Mouse (Mus musculus) kidney, adult 18-20 months (tissue): ENCODE data around the gene Dus3l.

ENCODE experiments used
- DNase-seq: peaks from one replicate; pipeline ENCODE4 v3.0.0; 2021

Gene Dus3l

DNA sequence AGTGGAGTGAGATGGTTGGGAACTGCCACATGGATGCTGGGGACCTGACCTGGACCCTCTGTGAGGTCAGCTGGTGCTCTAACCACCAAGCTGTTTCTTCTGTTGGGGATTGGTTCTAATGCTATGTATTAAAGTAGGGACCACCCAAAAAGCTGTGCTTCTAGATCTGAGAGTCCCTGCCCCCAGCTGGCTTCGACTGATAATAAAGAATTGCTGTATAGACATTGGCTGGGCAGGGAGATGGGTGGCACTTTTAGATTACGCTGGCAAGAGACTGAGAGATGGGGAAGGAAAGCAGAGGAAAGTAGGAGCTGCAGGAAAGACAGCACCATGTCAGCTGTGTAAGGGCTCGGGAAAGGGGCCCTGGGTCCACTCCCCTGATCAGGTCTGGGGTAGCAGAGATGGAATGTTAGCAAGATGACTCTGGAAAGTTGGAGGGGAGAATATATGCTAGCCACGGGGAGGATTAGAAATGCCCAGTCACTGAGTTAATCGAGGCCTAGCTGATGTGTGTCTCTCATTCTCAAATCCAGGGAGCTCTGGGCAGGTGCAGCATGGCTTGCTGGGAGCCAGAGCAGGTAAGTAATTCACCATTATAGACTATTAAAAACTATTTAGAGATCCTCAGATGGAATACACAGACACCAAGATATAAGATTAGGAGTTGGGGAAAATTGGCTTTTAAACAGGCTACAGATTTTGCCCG lies 29.2 kb downstream of the Dus3l start:
- DNase-seq = no peak

DNA sequence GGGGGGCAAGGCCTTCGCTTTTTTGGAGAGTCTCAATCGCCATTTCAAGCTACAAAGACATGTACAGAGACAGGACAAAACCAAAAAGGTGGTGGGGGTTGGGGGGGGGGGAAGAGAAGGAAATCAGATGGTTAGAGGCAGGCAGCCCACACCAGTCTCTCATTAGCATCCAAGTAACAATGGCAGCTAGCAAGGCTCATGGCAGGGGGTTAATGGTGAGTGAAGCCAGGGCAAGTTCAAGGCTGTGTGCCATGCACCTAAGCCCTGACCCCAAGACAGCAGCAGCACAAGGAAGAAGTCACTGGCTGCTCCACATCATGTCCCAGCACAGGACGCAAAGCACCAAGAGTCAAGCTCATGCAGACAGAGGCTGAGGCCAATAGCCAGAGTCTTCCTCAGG lies 34.7 kb downstream of the Dus3l start:
- no peak for DNase-seq

DNA sequence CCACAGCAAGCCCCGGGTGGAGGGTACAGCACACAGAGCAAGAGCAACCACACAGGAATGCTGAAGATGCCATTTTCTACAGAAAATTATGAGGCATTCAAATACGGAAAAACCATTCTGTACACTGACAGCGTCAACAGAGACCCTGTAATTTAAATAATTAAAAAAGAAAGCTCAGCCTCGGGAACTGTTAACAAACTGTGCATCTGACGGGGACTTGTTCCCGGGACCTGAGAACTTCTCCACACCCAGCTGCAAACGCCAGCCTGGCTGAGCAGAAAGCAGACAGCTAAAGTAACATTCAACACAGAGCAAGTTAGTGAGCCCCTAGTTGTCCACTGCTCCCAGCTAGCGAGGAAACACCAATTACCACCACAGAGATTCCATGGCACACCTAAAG lies 37.5 kb downstream of the Dus3l start:
- DNase-seq = no peak

DNA sequence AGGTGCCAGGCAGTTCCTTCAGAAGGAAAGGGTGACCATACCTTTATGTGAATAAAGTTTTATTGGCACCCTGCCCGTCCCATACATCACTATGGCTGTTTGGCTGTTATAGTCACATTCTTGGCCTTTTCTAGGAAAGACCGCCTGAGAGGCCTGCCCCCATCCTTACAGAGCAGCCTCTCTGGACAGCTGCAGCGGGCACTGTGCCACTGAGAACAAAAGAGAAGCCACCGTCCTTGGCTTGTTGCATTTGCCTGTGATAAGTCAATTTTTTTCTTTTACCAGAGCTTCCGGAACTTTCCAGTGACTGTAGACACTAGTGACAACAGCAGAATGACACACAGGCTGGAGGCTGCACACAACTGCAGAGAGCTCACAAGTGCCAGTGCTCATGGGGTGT lies 40.4 kb downstream of the Dus3l start:
- DNase-seq = no peak

DNA sequence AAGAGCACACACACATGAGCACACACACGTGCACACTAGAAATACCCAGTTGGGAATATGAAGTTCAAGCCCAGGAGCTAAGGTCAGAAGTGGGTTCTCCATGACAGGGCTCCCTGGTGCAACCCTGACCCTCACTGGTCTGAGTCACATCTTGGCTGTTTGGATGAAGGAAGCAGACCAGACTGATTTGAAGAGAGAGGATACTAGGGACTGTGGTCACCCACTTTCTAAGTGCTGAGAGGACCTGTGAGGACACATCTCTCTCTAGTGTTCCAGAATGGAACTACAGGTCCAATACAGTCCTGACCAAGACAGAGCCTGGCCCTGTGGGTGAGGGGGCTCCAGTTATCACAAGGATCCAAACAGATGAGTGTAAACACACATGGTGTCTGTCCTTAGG lies 41.2 kb downstream of the Dus3l start:
- no peak for DNase-seq

DNA sequence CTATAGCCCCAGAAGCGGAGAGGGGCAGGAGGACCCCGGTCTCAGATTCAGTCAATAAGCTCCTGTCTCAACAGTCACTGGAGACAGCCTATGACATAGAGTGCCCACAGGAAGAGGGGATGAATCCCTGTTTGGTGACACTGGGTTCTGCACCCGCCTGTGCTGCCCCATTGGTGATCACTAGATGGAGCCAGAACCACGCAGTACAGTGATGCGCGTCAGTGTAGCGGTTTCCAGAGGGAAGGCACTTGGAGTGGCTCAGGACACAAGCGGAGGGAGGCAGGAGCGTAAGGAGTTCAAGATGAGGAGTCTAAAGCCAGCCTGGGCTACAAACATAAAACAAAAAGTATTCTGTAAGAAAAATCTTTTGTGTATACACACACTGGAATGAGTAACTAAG lies 44.0 kb downstream of the Dus3l start:
- DNase-seq = peak; percentile 76

DNA sequence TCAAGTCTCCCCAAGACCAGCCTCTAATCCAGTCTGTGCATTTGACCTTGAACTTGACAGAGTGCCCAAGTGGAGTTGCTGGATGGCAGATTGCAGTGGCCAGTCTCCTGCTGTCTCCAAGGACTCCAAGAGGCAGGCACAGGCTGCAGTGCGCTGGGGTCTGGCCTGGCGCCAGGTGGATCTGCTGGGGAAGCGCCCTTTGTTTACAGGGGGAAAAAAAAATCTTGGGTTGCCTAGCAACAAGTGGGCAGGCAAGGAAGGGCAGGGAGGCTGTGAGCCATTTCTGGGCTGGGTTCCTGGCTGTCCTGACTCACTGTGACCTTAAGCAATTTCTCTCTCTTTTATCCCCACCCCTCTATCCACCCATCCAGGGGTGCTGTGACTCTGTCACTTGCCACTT lies 45.7 kb downstream of the Dus3l start:
- DNase-seq = peak; percentile 77

DNA sequence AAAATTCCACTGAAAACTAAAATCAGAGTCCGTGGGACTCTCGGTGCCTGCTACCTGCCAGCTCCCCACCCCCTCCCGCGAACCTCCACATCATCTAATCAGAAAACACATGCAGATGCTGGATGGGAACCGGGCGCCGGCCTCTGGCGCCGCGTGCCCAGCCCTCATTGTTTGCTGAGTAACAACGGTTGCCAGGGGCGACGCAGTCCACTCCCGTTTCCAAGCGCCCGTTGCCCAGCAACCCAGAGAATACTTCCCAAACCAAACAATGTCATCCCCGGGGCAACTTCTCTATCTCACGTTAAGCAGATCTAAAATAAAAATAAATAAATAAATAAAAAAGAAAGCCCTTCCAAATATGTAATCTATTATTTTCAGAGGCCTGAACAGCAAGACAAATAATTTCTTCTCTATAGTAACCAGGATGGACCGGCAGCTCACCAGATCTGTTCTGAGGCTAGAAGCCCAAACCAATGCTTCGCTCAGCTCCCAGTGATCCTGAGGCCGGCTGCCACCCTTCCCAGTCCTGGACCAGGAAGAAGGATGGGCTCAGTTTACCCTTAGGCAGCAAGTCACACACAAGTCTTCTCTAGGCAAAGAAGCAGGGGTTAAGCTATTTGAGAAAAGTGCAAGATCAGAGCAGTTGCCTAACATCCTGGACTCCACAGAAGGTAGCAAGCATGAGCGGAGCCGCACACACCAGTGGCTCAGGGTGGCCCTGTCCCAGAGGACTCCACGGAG lies 49.9 kb downstream of the Dus3l start:
- DNase-seq = peak; percentile 40

DNA sequence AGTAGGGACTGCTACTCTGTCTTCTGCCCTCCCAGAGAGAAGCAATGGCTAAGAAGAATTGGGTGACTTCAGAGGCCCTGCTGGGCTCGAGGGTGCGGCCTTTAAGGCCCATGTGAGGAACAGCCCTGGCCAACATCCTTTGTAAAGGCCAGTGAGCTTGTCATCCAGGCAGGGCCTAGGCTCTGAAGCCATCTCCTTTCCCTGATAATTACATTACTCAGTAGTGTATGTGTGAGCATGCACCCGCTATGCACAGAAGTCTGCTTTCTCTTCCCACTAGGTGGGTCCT lies 50.4 kb downstream of the Dus3l start:
- DNase-seq = no peak

DNA sequence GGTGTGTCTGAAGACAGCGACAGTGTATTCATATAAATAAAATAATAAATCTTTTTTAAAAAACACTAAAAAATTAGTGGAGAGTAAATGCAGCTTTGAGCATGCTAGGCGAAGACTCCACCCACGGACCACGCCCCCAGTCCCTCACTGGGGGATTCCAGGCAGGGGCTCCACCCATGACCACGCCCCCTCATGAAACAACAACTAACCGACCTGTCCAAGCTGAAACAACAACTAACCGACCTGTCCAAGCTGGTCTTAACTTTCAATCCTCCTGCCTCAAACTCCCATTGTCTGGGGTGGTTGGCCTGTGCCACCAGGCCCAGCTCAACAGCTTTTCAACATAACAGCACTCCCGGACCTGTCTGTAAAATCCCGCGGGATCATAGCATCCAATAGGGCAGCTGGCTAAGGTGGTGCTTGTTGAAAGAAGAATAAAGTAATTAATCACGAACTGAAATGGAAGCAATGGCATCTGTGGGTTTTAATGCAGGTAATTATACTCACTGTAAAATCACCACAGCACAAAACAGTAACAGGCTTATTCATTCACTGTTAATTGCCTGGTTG lies 53.6 kb downstream of the Dus3l start:
- DNase-seq = peak; percentile 16

DNA sequence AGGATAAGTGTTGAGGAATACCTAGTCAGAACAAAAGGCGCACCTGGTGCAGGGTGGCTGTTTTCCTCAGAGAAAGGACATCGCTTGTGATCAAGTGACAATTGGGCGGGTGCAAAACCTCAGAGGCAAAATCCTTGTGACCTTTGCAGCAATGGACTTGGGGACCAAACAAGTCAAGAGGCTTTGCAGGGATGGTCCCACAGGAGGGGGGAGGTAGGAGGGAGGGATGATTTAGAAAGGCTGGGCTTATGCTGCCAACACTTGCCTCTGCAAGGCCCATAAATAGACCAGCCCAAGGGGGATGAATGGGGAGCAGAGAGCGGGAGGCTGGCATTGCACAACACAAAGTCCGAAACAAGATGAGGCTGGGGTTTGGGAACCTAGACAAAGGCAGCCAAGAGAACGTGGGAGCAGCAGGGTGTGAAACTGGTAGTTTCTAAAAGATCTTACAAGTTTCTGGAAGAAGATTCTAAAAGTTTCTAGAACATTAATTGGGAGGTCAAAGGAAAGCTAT lies 54.5 kb downstream of the Dus3l start:
- DNase-seq = no peak
